Mouse (Mus musculus) layer of hippocampus, postnatal 10 days (tissue): Measurements from ENCODE around the gene Cmss1. TPM values are rescaled to one million over a fixed set of nuclear protein-coding genes. Genes with fewer than 3 reads are reported as not detected.

Experiments
- DNase-seq, 2 experiments: peaks; one replicate each; pipeline ENCODE4 v3.0.0; 2021; ENCODE audit warnings: low spot score in 2 of 2
- total RNA-seq, 2 experiments: library from RNA; stranded (reverse); gene quantifications; 2 replicates each; pipeline ENCODE4 v1.2.3; 2021

Gene Cmss1
- total RNA-seq, 2 experiments from 2014 or later = 12.9 to 19.6 TPM

DNA sequence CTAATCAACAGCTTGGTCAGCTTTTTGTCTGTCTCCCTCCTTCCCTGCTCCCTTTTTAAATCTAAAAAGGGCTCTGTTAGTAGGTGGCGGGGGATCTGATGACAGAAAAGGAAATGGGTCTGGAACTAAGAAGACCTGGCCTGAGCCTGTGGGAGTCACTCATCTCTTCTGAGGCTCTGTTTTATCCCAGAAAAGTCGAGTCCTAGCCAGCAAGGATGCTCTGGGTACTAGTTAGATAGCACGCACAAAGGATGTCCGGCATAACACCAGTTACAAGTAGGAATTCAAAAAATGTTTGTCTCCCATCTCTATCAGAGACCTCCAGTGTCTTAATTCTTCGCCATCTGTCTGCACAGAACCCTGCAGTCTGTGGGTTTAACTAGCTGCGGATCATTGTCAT is 301.2 kb downstream of the Cmss1 start:
- DNase-seq = no peak

DNA sequence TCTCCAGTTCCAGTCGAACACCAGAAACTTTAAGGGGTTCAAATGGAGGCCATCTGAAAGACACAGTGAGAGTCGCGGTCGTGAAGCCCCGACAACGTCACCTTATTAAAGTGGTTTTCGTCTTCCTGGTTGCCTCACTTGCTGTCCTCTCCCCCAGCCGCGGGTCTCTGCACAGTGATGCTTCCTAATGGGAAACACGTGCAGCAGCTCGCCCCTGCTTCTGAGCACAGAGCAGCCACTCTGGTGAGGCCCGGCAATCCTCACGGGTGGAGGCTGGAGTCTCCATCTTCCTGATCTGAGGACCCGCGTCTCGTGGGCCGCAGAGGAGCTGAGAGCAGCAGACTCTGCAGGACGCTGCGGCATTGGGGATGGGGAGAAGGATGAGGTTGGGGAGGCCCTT is 302.9 kb downstream of the Cmss1 start:
- DNase-seq = no peak

DNA sequence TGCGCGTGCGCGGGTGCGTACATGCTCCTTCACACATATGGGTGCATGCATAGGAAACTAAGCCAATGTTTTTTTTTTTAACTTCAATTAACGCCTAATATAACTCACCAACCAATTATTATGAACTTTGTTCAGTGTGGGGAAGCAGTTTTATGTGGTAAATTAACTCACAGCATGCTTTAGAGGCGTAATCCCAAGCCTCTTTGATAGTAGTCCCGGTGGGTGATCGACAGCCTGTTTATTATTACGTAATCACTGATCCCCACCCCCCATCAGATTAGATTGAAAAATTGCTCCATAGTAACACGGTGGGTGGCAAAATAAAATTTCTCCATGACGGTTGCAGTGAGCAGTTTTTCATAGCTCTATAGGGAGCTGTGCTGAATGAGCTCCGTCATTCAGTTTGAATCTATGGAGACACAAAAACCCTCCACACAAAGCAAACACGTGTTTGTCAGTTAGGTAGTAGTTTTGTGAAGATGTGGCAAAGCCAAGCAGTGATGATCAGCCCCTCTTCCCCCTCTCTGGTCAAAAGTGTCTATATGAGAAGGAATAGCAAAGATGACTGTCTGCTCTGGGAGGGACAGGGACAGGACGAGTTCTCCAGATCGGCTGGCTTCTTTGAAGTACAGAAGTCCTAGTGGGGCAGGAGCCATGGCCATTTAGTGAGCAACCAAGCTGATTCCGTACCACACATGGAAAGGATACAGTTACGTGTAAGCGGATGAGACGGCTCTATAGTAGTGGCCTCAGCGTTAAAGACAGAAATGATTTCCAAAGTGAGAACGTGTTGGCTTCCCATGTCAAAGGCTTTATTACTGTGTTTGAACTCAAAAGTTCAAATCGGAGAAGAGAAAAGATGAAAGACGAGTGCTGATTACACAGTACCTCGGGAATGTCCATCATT is 303.6 kb downstream of the Cmss1 start:
- no peak for DNase-seq

DNA sequence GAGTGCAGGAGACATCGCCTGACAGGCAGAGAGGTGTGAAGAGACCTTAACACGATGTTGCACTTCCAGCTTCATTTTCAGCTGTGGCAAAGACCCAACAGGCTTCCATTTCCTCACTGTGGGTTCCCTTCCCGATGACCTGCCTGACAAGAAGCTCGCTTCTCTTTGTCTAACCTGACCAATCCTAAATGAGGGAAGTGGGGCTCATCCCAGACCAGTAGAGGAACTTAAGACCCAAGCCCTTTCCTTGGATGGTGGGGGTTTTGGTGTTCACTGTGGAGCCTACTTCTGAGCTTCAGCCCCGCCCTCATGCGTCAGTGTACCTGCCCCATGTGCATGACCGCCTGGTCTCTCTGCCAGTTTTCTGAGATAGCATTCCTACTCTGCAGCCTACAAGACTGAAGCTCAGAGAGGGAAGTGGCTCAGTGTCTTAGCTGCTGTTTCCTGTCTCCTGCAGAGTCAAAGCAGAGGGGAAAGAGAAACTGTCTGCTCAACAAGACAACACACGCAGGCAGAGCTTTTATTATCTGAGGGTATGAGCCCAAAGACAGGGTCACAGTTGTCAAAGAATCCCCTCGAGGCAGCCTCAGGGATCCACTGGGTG is 305.1 kb downstream of the Cmss1 start:
- no peak for DNase-seq

DNA sequence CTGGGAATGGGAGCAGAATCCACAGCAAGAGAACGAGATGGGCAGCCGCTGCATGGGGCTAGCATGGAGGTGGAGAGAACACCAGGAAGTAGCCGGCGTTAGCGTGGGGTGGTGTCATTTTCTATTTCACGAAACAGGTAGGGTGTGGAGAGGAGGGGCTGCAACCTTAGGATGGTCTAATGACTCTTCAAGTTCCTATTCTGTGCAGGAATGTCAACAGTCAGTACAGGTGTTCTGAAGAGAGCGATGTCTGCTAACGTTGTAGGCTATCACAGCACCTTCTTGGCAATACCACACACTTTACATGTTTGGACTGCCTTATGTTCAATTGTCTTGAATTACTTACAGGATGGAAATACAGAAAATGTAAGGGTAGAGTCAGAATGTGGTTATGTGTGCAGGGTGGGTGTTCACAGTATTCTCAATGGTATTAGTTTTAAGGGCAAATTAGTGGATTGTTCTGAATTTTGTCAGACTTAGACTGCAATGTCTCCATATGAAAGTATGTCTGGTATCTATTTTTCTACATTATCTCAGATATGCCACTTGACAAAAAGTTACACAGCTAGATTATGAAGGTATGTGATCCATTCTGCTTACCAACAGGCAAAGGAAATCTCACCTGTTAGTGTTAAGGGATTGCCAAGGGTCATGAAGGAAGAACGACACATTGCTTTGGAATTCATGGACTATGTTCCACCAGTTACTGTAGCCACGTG is 311.3 kb downstream of the Cmss1 start:
- DNase-seq = no peak

DNA sequence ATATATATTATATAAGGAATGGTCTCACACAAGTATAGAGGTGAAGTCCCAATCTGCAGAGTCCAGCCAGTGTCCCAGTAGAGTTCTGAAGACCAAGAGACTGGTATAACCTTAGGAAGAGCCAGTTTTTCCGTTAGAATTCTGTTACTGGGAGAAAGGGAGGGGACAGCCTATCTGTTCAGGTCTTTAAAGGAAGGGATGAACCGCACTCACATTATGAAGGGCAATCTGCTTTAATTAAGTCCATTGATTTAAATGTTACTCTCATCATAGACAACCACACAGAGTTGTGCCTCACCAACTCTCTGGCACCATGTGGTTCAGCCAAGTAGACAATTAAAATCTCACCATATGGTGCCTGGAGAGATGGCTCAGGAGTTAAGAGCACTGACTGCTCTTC is 313.9 kb downstream of the Cmss1 start, which contains the start of gene Tmem30c:
TSS of gene Tmem30c (minus strand) at position 101 of the 400 bp plus-strand sequence.
- DNase-seq = no peak

DNA sequence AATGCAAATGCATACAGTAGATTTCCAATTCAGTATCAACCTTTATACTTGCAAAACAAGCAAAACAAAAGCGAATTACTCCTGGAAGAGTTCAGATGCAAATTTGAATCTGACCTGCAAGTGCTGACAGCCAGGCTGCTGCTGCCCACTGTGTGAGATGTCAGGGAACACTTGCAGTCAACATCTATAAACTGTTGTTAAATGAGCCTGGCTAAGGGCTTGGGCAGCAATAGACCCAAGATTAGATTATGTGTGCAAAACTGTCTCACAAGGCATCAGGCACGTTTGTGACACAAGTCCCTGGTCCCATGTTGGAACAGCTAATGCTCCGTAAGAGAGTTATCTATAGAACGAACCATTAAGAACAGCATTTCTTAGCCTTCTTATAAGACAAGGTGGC is 314.4 kb downstream of the Cmss1 start:
- DNase-seq = no peak

DNA sequence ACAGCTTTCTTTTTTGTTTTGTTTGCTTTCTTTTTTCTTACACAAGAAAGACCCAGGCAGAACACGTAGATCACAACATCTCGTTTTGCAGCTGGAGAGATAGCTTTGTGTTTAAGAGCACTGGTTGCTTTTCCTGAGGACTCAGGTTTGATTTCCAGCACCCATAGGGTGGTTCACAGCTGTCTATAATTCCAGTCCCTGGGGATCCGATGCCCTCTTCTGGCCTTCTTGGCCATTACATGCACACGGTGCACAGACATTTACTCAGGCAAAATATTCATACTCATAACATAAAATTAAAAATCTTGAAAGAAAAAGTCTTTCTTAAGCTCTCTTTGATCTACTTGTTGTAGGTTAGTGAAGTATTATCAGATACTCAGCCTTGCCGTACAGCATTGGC is 315.0 kb downstream of the Cmss1 start:
- DNase-seq = no peak

DNA sequence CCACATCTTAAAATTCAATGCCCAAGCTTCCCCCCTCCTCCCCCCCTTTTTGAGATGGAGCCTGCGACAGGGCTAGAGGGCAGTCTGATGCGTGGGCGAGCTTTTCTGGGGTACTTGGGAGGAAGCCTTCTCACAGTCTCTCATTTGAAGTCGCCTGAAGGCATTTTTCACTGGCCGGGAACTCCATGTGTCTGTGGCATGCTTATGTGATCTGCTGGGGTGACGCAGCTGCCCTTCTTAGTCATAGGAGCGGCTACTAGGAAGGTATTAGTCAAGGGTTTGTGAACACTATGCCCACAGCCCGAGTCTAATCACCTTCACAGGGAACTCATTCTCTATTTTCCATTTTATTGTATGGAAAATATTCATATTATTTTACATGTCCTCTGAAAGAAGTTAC is 325.2 kb downstream of the Cmss1 start:
- no peak for DNase-seq

DNA sequence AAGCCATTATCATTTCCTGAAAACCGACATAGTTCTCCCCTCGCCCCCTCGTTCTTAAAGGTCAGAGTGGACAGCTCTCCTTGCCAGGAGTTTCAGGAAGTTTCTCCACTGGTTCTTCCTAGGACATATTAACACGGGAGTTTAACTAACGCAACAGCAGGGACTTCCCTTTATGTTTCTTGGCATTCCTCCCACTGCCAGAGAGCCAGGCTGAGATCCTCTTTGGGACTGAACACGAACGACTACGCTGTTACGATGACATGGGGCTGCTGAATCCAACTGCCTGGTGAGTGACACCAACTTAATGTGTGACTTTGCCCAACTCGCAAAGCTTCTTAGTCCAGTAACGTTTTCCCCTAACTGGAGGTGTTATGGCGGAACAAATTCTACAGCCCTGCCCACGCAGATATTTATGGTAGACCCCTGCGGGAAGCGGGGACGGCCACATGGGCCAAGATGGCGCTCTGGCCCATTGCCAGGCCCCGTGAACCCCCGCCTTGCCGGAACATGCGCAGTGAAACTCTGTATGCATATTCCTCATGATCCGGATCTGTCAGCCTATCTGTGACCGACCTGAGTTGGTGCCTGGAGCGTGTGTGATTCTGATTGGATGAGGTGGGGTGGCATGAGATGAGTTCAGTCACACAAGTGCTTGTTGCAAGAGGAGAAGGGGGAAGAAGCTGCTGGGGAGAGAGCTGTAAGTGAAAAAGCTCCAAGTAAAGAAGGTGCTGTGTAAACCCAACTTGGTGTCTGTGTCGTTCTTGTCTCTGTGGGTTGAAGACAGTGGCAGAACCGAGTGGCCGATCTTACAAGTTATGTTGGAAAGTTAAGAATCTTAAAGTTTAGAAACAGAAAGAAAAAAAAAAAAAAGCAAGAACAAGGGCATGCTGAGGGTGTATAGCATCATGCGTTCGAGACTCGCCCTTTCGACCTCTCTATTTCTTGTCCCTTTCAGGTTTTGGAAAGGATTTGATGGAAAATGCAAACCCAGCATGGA is 326.1 kb downstream of the Cmss1 start:
- DNase-seq = no peak

DNA sequence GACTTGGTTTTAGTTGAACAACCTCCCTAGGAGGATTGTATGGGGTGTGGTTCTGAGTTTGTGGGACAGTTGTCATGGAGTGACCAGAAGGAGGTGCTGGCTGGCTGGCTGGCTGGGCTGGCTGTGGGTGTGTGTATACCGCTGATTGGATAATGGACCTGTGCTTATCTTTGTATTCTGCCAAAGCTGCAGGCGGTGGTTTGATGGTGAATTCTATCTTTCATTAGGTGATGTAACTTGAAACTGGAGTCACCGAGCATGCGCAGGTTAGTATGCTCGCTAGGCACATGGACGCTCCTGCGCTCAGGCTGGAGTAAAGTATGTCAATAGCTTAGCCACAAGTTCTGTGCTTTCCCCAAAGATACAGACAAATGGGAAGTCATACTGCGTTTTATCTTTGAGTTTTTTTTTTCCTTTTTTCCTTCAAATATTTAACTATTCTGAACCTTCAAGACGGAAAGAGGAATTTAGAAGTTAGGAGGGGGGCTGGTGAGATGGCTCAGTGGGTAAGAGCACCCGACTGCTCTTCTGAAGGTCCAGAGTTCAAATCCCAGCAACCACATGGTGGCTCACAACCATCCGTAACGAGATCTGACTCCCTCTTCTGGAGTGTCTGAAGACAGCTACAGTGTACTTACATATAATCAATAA is 327.6 kb downstream of the Cmss1 start:
- DNase-seq = no peak

DNA sequence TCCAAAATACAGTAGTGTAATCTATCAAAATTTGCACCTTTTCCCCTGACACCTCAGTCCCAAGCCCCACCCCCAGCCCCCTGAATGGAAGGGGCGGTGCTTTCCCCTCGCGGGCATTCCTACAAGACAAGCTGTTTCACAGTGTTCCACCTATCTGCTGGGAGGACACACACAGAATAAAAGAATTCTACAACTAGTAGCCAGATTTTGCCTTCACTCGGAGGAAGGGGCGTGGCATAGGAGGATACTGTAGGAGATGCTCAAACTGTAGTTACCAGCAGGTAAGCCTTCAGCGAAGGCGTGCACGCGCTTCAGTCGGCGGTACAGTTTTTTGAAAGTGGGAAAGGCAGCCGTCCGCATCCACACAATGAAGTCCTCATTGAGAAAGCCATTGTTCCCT is 336.9 kb downstream of the Cmss1 start:
- DNase-seq = no peak

DNA sequence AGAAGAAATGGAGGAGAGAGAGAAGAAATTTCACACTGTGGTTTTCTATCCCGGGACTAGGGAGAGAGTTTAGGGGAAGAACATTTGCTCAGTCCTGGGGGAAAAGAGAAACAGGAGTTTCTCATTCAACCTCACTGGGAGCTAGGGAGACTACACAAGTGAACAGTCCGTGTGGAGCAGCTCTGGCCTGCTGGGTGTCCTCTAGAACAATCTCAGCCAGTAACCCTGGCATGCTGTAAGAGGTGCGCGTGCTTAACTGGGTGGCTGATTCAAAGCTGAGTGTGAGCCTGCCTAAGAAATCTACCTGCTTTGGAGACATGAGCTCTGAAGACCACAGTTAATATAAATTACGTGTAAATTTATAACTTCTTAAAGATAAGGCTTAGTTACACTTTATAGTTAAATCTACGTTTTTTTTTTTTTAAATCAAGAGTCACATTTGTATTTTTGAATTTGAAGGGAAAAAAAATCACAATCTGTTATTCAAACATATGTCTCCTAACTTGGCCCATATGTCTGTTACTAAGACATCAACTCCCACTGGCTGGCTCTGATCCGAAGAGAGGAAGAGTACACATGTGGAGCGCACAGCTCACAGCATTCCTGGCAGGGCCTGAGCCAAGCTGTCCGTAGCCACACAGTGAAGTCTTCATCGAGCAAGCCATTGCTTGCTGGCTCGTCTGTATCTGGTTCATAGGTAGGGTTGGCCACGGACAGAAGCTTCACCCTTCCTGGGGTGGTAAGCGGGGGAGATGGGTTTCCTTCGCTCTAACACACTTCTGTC is 338.4 kb downstream of the Cmss1 start:
- peak; percentile 36 to 42 for DNase-seq

DNA sequence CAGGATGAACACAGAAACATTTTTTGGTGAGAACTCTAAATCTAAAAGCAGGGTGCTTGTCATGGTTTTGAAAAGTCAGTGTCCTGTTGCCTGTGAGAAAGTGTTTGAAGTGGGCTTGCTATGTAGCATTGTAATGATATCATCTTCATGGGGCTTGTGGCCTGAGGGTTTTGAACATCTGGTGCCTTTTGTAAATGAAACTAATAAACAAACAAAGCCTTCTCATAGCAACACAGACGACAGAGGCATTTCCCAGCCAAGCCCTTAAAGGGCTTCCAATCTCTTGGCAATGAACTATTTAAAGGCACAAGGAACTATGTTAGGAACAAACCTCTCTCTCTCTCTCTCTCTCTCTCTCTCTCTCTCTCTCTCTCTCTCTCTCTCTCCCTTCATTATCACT is 339.6 kb downstream of the Cmss1 start:
- no peak for DNase-seq

DNA sequence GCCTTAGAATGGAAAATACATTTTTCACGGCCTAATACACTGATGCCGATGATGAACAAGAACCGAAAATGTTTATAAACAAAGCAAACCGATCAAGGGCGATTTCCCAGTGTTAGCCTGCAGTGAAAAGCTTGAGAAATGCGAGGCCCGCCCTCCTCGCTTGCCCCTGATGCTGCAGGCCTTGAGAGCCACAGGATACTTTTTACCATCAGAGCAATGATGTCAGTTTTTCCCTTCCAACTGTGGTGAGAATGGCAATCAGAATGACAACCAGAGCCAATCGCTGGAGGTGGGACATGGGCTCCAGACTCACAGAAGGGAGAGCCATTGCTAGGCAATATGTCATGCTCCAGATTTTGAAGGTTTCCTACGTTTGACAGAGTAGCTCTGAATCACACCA is 346.5 kb downstream of the Cmss1 start:
- DNase-seq = no peak

DNA sequence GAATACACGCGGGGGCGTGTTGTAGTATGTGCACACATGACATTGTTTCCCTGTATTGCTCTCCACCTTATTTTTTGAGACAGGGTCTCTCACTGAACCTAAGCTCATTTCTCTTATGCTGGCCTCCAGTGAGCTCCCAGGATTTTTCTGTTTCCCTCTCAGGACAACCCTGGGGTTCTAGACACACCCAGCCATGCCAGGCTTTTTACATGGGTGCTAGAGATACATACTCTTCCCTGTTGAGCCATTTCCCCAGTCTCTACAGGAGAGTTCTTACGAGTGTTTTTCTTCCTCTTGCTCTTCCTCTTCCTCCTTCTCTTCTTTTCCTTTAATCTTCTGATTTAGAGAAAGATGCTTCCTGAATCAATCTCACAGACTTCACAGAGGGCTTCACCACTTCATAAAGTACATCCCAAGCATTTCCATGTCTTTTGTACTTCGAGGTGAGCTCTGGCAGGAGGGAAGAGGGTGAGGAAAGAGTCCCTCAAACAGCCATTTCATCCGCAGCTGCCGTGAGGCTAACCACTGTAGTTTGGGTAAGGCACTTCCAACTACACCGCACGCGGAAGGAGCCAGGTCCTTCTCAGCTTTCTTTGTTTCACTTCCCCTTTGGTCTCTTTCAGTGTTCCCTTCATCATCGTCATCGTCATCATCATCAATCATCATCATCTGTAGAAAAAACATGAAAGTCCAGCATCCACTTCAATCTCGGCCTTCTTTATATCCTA is 347.1 kb downstream of the Cmss1 start:
- DNase-seq = no peak
